Mouse (Mus musculus): ENCODE data around the gene Ldlr. TPM values are rescaled to one million over a fixed set of nuclear protein-coding genes. Genes with fewer than 3 reads are reported as not detected.
A peak's percentile ranks its signal among the peaks of the same experiment; 100 is the strongest.
"Not testable (repeated sequence)": the region's sequence is repeated elsewhere in the genome, so short reads cannot be mapped to it uniquely, and the experiment has no call there.

Ldlr gene
- polyA plus RNA-seq, 1 experiment, result 21.4 TPM

- peak; percentile 19 for DNase-seq (ENCODE audit: low read depth)
- TF ChIP-seq CTCF (IDR thresholded peaks at IDR 0.05; ENCODE audit: borderline replicate concordance, extremely low read depth, insufficient read depth, insufficient read length), result no peak
Measured at GRCm38 (mm10) chr9:21759718-21760117, 36.4 kb downstream of the Ldlr start.

GRCm38 (mm10) chr9:21760155-21761088, 37.1 kb downstream of the Ldlr start, which contains the start of gene Spc24:
TSS of gene Spc24 (minus strand) at chr9:21760303.
- TF ChIP-seq CTCF (IDR thresholded peaks at IDR 0.05; ENCODE audit: borderline replicate concordance, extremely low read depth, insufficient read depth, insufficient read length) (peak; percentile 34; the same call in 1 of the 2 replicates), POLR2A (IDR thresholded peaks at IDR 0.05; ENCODE audit: borderline replicate concordance, extremely low read depth, insufficient read depth, insufficient read length, poor library complexity, severe bottlenecking) (no peak; the same call in 1 of the 2 replicates)
- DNase-seq (ENCODE audit: low read depth), result peak; percentile 99

- no peak for TF ChIP-seq CTCF (IDR thresholded peaks at IDR 0.05; ENCODE audit: borderline replicate concordance, extremely low read depth, insufficient read depth, insufficient read length)
- no peak for TF ChIP-seq POLR2A (IDR thresholded peaks at IDR 0.05; ENCODE audit: borderline replicate concordance, extremely low read depth, insufficient read depth, insufficient read length, poor library complexity, severe bottlenecking)
- no peak for DNase-seq (ENCODE audit: low read depth)
Measured at GRCm38 (mm10) chr9:21762135-21762534, 38.9 kb downstream of the Ldlr start.

GRCm38 (mm10) chr9:21764084-21764999, 41.1 kb downstream of the Ldlr start:
- TF ChIP-seq POLR2A (IDR thresholded peaks at IDR 0.05; ENCODE audit: borderline replicate concordance, extremely low read depth, insufficient read depth, insufficient read length, poor library complexity, severe bottlenecking) (no peak), CTCF (IDR thresholded peaks at IDR 0.05; ENCODE audit: borderline replicate concordance, extremely low read depth, insufficient read depth, insufficient read length) (no peak)
- DNase-seq (ENCODE audit: low read depth), result no peak

- peak; percentile 40 for DNase-seq (ENCODE audit: low read depth)
- TF ChIP-seq POLR2A (IDR thresholded peaks at IDR 0.05; ENCODE audit: borderline replicate concordance, extremely low read depth, insufficient read depth, insufficient read length, poor library complexity, severe bottlenecking), result no peak
- no peak for TF ChIP-seq CTCF (IDR thresholded peaks at IDR 0.05; ENCODE audit: borderline replicate concordance, extremely low read depth, insufficient read depth, insufficient read length)
Measured at GRCm38 (mm10) chr9:21767896-21768295, 44.6 kb downstream of the Ldlr start.

- peak; percentile 36 for DNase-seq (ENCODE audit: low read depth)
- TF ChIP-seq CTCF (IDR thresholded peaks at IDR 0.05; ENCODE audit: borderline replicate concordance, extremely low read depth, insufficient read depth, insufficient read length) (no peak), POLR2A (IDR thresholded peaks at IDR 0.05; ENCODE audit: borderline replicate concordance, extremely low read depth, insufficient read depth, insufficient read length, poor library complexity, severe bottlenecking) (no peak)
Measured at GRCm38 (mm10) chr9:21768511-21769411, 45.5 kb downstream of the Ldlr start.

- no peak for DNase-seq (ENCODE audit: low read depth)
Measured at GRCm38 (mm10) chr9:21769558-21770183, 46.4 kb downstream of the Ldlr start.

GRCm38 (mm10) chr9:21773396-21773795, 50.1 kb downstream of the Ldlr start:
- DNase-seq (ENCODE audit: low read depth), result not testable (repeated sequence)

More at GRCm38 (mm10) chr9:21769558-21770183, 46.4 kb downstream of the Ldlr start:
- TF ChIP-seq CTCF (IDR thresholded peaks at IDR 0.05; ENCODE audit: borderline replicate concordance, extremely low read depth, insufficient read depth, insufficient read length) (no peak), POLR2A (IDR thresholded peaks at IDR 0.05; ENCODE audit: borderline replicate concordance, extremely low read depth, insufficient read depth, insufficient read length, poor library complexity, severe bottlenecking) (no peak)

GRCm38 (mm10) chr9:21774353-21774752, 51.1 kb downstream of the Ldlr start:
- DNase-seq (ENCODE audit: low read depth), result no peak
- no peak for TF ChIP-seq POLR2A (IDR thresholded peaks at IDR 0.05; ENCODE audit: borderline replicate concordance, extremely low read depth, insufficient read depth, insufficient read length, poor library complexity, severe bottlenecking)
- no peak for TF ChIP-seq CTCF (IDR thresholded peaks at IDR 0.05; ENCODE audit: borderline replicate concordance, extremely low read depth, insufficient read depth, insufficient read length)

- TF ChIP-seq CTCF (IDR thresholded peaks at IDR 0.05; ENCODE audit: borderline replicate concordance, extremely low read depth, insufficient read depth, insufficient read length) (no peak), POLR2A (IDR thresholded peaks at IDR 0.05; ENCODE audit: borderline replicate concordance, extremely low read depth, insufficient read depth, insufficient read length, poor library complexity, severe bottlenecking) (no peak)
- no peak for DNase-seq (ENCODE audit: low read depth)
Measured at GRCm38 (mm10) chr9:21777726-21778125, 54.4 kb downstream of the Ldlr start.
